Mouse (Mus musculus): Measurements from ENCODE around the gene Trp53rka.
"Not testable (repeated sequence)": the region's sequence is repeated elsewhere in the genome, so short reads cannot be mapped to it uniquely, and the experiment has no call there.

Trp53rka gene

GRCm38 (mm10) chr2:165492648-165493553, at the start of gene Trp53rka:
Gene Trp53rka (minus strand): TSS chr2:165493324.
- peak; percentile 99 for DNase-seq

- no peak for DNase-seq
Measured at GRCm38 (mm10) chr2:165540975-165541374, 47.9 kb upstream of the Trp53rka start.

DNA sequence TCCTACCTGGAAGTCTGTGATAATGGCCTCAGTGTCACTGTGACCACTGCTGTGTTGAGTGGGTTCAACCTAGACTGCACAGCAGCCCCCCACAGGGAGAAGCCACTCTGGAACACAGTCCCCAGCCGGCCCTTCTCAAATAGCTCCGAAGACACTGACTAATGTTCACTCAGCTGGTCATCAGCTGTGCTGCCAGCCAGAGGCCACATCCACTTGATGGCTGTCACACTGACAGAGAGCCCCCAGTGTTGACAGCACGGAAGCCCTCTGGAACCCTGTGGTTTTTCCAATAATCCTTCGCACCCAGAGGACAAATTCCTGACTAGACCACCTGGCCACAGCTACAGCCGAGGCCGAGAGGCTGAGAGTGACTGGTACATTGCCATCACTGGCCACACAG, 40.7 kb upstream of the Trp53rka start:
- DNase-seq = no peak

DNA sequence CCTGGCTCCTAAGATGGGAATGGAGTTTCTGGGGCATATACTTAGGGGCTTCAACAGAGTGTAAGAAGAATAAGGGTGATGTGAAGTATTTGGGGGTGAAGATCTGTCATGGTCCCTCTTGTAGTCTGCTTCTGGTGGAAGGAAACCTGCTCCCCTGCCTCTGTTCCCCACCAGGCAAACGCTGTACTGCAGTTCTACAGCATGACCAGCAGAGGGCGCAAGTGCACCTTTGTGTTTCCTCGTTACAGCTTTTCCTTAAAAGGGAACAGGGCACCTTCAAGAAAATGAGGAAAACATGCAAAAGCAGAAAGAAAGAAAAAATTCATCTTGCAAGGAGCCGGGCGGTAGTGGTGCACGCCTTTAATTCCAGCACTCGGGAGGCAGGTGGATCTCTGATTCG, 36.0 kb upstream of the Trp53rka start:
- no peak for DNase-seq

DNA sequence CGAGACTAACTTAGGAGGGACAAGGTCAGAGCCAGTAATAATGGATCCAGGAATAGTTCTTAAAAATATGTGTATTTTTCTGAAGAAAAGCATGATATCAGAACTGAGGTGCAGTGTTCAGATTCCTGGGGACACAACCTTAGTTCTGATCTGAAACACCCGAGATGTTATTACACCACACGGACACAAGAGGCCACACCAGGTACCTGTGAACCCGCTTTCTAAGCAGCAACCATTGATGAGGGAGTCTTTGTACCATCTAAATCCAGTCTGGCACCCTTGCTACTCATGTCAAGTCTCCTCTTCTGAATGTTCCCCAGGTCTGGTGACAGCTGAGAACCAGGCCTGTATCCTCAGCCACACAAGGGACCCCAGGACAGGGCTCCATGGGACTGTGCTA, 32.5 kb upstream of the Trp53rka start:
- DNase-seq = no peak

DNA sequence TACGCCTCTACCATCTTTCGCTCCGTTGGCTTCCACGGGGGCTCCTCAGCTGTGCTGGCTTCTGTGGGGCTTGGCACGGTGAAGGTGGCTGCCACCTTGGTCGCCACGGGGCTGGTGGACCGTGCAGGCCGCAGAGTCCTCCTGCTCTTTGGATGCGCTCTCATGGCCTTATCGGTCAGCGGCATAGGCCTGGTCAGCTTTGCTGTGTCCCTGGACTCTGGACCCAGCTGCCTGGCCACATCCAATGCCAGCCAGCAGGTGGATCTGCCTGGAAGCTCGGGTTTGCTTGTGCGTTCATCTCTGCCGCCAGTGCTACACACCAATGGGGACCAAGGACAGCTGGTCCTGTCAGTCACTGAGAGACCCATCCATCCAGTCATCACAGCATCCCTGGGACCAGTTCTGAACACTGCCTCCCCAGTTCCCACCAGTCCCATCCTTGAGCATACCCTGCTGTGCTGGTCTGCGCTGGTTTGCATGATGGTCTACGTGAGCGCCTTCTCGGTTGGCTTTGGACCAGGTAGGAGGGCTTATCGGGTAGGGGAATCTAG, 22.1 kb upstream of the Trp53rka start:
- DNase-seq = no peak

- DNase-seq = peak; percentile 91
Measured at GRCm38 (mm10) chr2:165512870-165513600, 19.9 kb upstream of the Trp53rka start.

DNA sequence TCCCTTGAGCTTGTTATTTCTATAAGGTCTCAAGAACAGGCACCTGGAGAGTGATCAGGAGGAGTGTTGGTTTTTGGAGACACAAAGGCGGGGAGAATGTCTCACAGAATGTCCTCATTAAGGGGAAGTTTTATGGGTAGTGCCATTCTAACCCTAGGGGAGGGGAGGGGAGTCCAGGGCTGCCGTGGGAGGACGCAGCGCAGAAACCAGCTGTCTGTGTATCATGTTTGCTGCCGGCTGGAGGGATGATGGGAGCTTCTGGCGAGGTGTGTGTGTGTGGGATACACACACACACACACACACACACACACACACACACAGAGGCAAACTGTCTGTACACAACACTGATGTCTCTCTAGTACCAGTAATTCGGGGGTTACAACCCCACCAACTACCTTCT, 19.3 kb upstream of the Trp53rka start:
- no peak for DNase-seq

DNA sequence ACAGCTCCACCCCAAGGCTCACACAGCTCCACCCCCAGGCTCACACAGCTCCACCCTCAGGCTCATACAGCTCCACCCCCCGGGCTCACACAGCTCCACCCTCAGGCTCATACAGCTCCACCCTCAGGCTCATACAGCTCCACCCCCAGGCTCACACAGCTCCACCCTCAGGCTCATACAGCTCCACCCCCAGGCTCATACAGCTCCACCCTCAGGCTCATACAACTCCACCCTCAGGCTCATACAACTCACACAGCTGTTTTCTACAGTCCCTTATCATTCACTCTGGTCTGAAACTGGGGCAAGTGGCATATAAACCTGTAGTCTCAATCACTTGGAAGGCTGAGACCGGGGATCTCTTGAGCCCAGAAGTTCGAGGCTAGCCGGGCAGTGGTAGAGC, 18.4 kb upstream of the Trp53rka start:
- not testable (repeated sequence) for DNase-seq

- DNase-seq = not testable (repeated sequence)
Measured at GRCm38 (mm10) chr2:165510914-165511458, 17.9 kb upstream of the Trp53rka start.

DNA sequence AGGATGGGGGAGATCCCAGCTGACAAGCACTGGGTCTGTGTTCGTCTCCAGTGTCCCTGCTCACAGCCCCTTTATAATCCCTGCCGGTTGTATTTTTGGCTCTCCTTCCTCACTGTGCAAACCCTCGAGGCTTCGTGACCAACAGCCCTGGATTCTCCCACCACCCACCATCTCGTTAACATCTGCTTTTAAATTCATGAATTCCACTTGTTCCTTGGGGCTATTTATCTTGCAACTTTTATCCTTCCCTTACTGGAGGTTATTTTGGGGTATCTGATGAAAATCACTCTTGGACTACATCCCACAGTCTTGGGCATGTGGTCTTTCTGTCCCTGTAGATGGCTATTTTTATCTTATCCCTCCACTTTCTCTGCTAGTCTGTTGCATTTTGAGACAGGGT, 17.3 kb upstream of the Trp53rka start:
- DNase-seq = no peak

DNA sequence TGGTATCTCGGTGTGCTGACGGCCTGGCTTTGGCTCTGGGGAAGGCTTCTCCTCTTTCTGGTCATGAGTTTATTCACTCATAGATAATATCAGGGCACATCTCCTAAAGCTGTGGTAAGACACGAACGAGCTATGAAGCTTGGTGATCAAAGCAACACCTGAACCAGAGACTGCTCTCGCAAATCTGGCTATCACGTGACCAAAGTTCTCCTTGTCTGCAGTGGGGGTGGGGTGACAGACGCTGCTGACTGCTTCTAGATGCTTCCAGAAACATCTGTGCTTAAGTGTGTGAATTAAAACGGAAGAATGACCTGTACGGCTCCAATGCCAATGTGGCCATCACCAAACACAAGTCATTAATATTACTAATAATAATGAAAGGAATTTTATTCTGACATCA, 16.6 kb upstream of the Trp53rka start:
- DNase-seq = no peak

DNA sequence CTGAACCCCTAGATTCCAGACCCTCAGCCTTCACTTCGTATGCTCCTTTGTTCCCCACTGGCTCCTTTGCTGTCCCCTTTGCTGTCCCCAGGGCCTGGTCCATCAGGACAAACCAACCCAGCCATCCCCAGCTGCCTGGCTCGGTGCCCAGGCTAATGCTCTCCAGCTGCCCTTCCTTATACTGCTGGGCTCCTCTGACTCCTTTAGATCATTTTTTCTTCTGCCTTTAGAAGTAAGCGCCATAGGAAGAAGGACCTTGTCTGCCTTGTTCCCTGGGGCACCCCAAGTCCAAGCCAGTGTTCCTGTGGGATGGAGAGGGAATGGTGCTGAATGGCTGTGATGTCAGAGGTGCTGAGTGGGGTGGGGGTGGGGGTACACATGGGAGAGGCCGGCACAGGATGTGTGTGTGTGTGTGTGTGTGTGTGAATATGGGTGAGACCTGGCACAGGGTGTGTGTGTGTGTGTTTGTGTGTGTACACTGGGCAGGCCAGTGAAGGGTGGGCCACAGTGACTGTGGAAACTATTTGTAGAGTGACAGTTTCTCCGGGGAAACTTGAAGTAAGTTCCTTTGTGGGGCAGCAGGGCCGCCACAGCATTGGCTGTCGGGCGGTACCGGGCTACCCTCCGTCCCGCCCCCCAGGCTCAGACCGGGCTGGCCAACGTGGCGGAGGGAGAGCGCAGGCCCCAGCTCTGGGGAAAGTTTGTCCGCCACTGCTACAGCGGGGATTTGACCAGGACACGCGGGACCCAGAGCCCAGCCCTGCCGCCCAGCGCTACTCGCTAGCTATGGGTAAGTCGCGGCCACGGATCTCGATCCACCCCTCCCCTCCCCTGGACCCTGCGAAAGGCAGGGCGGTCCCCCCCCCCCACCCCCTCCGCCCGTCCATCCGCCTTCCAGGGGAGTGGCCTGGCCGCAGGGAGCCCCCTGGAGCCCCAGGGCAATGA, 10.4 kb upstream of the Trp53rka start, which contains the start of gene Slc2a10:
Slc2a10 (plus strand) TSS at position 529 of the 945 bp plus-strand sequence.
- peak; percentile 98 for DNase-seq

DNA sequence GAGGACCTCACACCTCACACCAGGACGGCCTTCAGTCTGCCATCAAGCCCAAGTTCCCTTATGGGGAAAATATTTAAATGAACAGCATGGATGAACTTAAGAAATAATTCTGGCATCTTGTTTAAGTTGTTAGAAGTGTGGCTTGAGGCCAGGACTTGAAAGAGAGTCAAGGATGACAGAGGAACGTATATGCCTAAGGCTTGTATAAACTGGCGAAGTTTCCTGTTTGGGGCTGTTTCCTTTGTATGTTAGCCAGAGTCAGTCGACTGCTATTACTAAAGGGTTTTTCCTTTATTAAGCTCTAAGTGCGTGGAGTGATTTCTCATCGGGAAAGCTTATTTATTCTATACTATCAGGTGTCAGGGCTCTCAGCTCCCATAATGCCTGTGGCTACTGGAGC, 5.7 kb upstream of the Trp53rka start:
- no peak for DNase-seq

DNA sequence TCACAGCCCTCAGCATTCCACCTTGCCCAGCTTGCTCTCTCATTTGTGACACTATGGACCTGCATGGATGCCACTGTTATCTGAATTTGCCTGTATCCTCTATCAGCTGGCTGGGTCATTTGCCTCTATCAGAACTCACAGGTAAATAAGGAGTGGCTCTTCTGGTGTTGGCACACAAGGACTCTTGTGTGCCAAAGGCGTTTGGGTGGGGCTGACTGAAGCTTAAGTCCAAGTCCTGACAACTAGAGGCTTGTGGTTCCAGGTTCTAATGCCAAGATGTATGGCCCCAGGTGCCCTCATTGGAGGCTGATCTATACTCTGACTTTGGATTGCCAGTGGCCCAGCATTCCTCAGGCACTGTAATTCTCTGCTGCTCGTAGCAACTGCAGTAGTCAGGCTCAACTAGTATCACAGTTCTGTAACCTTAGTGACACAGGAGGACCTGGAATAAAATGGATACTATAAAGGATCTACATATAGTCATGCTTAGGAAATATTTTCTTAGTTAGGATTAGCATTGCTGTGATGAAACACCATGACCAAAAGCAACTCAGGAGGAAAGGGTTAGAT, 4.7 kb upstream of the Trp53rka start:
- DNase-seq = no peak

DNA sequence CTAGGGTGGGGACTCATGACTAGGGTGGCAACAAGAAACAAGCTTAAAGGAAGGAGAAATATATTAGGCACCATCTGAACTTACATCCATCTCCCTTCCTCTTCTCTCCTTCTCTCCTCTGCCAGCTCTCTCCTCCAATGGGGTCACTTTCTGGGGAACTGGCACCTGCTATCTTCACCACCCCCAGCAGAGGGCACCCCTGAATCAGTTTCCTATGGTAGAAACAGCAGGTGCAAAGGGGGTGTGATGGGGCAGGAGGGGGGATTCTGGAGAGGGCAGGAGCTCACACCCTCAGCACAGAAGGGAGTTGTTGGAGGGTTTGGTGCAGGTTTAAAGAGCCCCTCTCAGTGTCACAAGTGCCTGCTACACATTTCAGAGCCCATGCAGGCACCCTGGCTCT, 3.1 kb upstream of the Trp53rka start:
- no peak for DNase-seq

- DNase-seq = no peak
Measured at GRCm38 (mm10) chr2:165494495-165494894, 1.4 kb upstream of the Trp53rka start.

GRCm38 (mm10) chr2:165493587-165494210, 575 bp upstream of the Trp53rka start:
- DNase-seq = peak; percentile 93

GRCm38 (mm10) chr2:165486881-165487535, 6.1 kb downstream of the Trp53rka start:
- DNase-seq = peak; percentile 91

DNA sequence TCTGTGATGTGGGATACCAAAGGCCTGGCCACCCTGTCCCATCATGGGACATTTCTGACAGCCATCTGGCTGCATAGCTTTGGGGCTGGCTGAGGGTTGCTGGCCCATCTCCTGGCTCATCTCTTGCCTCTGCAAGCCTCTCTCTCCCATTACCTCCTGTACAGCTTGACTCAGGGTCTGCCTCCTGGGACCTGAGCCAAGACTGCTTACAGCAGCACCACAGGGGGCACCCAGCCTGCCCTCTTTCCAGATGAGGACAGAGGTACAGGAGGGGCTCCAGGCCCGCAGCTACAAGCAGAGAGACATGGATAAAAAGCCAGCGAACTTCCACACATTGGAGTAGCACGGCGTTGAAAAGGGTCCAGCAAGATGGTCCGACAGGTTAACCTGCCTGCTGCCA, 6.7 kb downstream of the Trp53rka start:
- DNase-seq = no peak

DNA sequence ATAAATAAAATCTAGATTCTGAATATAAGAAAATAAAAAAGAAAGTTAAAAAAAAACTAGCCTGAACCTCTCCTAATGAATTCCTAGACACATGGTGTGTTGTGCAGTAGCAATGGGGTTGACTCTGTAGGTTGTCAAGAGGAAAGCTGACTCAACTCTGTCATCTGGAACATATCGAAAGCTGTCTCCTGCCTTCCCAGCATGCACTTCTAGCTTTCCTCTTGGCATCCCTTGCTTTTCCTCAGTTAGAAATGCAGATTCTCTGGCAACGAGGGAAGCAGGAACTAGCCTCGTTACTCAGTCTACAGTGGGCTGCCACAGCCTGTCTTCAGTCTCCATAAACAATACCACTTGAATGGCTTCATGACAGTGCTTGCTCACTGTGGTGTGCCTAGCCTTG, 7.3 kb downstream of the Trp53rka start:
- DNase-seq = no peak

All from heart, adult 11 months (tissue).